Mouse (Mus musculus): ENCODE data around the gene Mgat5. TPM values are rescaled to one million over a fixed set of nuclear protein-coding genes. Genes with fewer than 3 reads are reported as not detected.

The Mgat5 gene
- total RNA-seq (2022): under 1 TPM; 0.44 to 0.99 (median 0.85) TPM

GRCm38 (mm10) chr1:127204817-127205485 is at the start of gene Mgat5:
Mgat5 (plus strand) TSS chr1:127205015.
- peak; percentile 63 to 70 for DNase-seq (ENCODE audit: low spot score in 2 of 2)

- no peak for DNase-seq (ENCODE audit: low spot score in 2 of 2)
Observed at GRCm38 (mm10) chr1:127160118-127160760, 44.6 kb upstream of the Mgat5 start.

- no peak for DNase-seq (ENCODE audit: low spot score in 2 of 2)
Observed at GRCm38 (mm10) chr1:127164589-127165160, 40.1 kb upstream of the Mgat5 start.

- DNase-seq (ENCODE audit: low spot score in 2 of 2): no peak
Observed at GRCm38 (mm10) chr1:127166521-127166920, 38.3 kb upstream of the Mgat5 start.

- no peak for DNase-seq (ENCODE audit: low spot score in 2 of 2)
Observed at GRCm38 (mm10) chr1:127167586-127167985, 37.2 kb upstream of the Mgat5 start.

- DNase-seq (ENCODE audit: low spot score in 2 of 2): no peak
Observed at GRCm38 (mm10) chr1:127168205-127168604, 36.6 kb upstream of the Mgat5 start.

GRCm38 (mm10) chr1:127169516-127169915 is 35.3 kb upstream of the Mgat5 start:
- DNase-seq (ENCODE audit: low spot score in 2 of 2): no peak

GRCm38 (mm10) chr1:127171361-127171760 is 33.5 kb upstream of the Mgat5 start:
- DNase-seq (ENCODE audit: low spot score in 2 of 2): no peak

- DNase-seq (ENCODE audit: low spot score in 2 of 2): no peak
Observed at GRCm38 (mm10) chr1:127173448-127173847, 31.4 kb upstream of the Mgat5 start.

- no peak for DNase-seq (ENCODE audit: low spot score in 2 of 2)
Observed at GRCm38 (mm10) chr1:127192396-127192795, 12.4 kb upstream of the Mgat5 start.

- no peak for DNase-seq (ENCODE audit: low spot score in 2 of 2)
Observed at GRCm38 (mm10) chr1:127199186-127199585, 5.6 kb upstream of the Mgat5 start.

- DNase-seq (ENCODE audit: low spot score in 2 of 2): no peak
Observed at GRCm38 (mm10) chr1:127202360-127202759, 2.5 kb upstream of the Mgat5 start.

- peak in 1 of 2 experiments; percentile 12 for DNase-seq (ENCODE audit: low spot score in 2 of 2)
Observed at GRCm38 (mm10) chr1:127203231-127203764, 1.5 kb upstream of the Mgat5 start.

- DNase-seq (ENCODE audit: low spot score in 2 of 2): no peak
Observed at GRCm38 (mm10) chr1:127205501-127206019, 745 bp downstream of the Mgat5 start.

- peak in 1 of 2 experiments; percentile 4 for DNase-seq (ENCODE audit: low spot score in 2 of 2)
Observed at GRCm38 (mm10) chr1:127206020-127206641, 1.3 kb downstream of the Mgat5 start.

- DNase-seq (ENCODE audit: low spot score in 2 of 2): no peak
Observed at GRCm38 (mm10) chr1:127206881-127207555, 2.2 kb downstream of the Mgat5 start.

- DNase-seq (ENCODE audit: low spot score in 2 of 2): no peak
Observed at GRCm38 (mm10) chr1:127208167-127208566, 3.4 kb downstream of the Mgat5 start.

- no peak for DNase-seq (ENCODE audit: low spot score in 2 of 2)
Observed at GRCm38 (mm10) chr1:127212812-127213211, 8.0 kb downstream of the Mgat5 start.

GRCm38 (mm10) chr1:127213434-127213833 is 8.6 kb downstream of the Mgat5 start:
- DNase-seq (ENCODE audit: low spot score in 2 of 2): no peak

- no peak for DNase-seq (ENCODE audit: low spot score in 2 of 2)
Observed at GRCm38 (mm10) chr1:127214585-127215232, 9.9 kb downstream of the Mgat5 start.

- DNase-seq (ENCODE audit: low spot score in 2 of 2): no peak
Observed at GRCm38 (mm10) chr1:127216979-127217378, 12.2 kb downstream of the Mgat5 start.

Measured in gastrocnemius, adult 8-10 months (tissue).